Mouse (Mus musculus) heart, adult 2 months (tissue): ENCODE data around the gene Sh3d19. TPM values are rescaled to one million over a fixed set of nuclear protein-coding genes. Genes with fewer than 3 reads are reported as not detected.

ENCODE experiments used
- DNase-seq, 2 experiments: peaks; one replicate each; pipeline ENCODE4 v3.0.0; 2021
- H3K27ac ChIP-seq: fragments of 200-600 bp; 2 replicates; pipeline ENCODE4 v1.8.1; 2022
- H3K27me3 ChIP-seq: fragments of 200-500 bp; 2 replicates; pipeline ENCODE4 v1.6.1; 2012; ENCODE audit warnings: mild to moderate bottlenecking, low read length, inconsistent platforms, mixed read lengths; ENCODE audit not compliant: control insufficient read depth, insufficient read depth
- H3K36me3 ChIP-seq: fragments of 200-500 bp; 2 replicates; pipeline ENCODE4 v1.6.1; 2012; ENCODE audit warnings: low read length, inconsistent platforms; ENCODE audit not compliant: control insufficient read depth, insufficient read depth
- H3K4me1 ChIP-seq: fragments of 200-500 bp; 2 replicates; pipeline ENCODE4 v1.6.1; 2011; ENCODE audit warnings: low read length; ENCODE audit not compliant: control insufficient read depth, insufficient read depth
- H3K4me3 ChIP-seq: fragments of 200-600 bp; 2 replicates; pipeline ENCODE4 v1.8.1; 2022
- H3K79me2 ChIP-seq: fragments of 200-500 bp; replicated peaks from 2 replicates; pipeline ENCODE4 v1.6.1; 2012; ENCODE audit warnings: mild to moderate bottlenecking, inconsistent platforms, low read length, moderate library complexity, mixed read lengths; ENCODE audit not compliant: control insufficient read depth, insufficient read depth
- H3K9ac ChIP-seq: fragments of 200-500 bp; 2 replicates; pipeline ENCODE4 v1.6.1; 2012; ENCODE audit warnings: low read depth, mild to moderate bottlenecking, control low read depth, inconsistent platforms, low read length, mixed read lengths
- CTCF ChIP-seq: fragments of 200-600 bp; IDR thresholded peaks from 2 replicates; pipeline ENCODE4 v1.8.1; 2022; ENCODE audit warnings: antibody characterized with exemption, mild to moderate bottlenecking, moderate library complexity
- EP300 ChIP-seq: fragments of 200-500 bp; IDR thresholded peaks from 2 replicates; pipeline ENCODE4 v1.6.1; 2011; ENCODE audit warnings: low read depth, low read length, control low read depth; ENCODE audit not compliant: insufficient read depth
- POLR2A ChIP-seq: fragments of 200-500 bp; IDR thresholded peaks from 2 replicates; pipeline ENCODE4 v1.6.1; 2011; ENCODE audit warnings: mild to moderate bottlenecking, low read depth, low read length, control low read depth; ENCODE audit not compliant: insufficient read depth
- WGBS: fragments of 180-500 bp; shearing (Covaris S2); methylation state at CpG from one replicate; pipeline ENCODE4 v1.1.7; 2018; 5-methylcytosine and 5-hydroxymethylcytosine counted together
- intact Hi-C: fragments of 180-260 bp; cut with DNase I; formaldehyde crosslinking; loops from one replicate; pipeline ENCODE4 v1.15.1; 2025
- polyA plus RNA-seq: library from polyadenylated mRNA; depleted of rRNA; stranded (reverse); fragments of >200 nt; gene quantifications from 2 replicates; pipeline ENCODE4 v1.2.3, GENCODE M21; 2012
- total RNA-seq, 2 experiments: library from RNA; stranded (reverse); gene quantifications; 2 replicates each; pipeline ENCODE4 v1.2.3; 2021

Sh3d19 gene
- total and polyA plus RNA-seq, 3 experiments, result 13.5 to 22.2 (median 19.5) TPM

DNA sequence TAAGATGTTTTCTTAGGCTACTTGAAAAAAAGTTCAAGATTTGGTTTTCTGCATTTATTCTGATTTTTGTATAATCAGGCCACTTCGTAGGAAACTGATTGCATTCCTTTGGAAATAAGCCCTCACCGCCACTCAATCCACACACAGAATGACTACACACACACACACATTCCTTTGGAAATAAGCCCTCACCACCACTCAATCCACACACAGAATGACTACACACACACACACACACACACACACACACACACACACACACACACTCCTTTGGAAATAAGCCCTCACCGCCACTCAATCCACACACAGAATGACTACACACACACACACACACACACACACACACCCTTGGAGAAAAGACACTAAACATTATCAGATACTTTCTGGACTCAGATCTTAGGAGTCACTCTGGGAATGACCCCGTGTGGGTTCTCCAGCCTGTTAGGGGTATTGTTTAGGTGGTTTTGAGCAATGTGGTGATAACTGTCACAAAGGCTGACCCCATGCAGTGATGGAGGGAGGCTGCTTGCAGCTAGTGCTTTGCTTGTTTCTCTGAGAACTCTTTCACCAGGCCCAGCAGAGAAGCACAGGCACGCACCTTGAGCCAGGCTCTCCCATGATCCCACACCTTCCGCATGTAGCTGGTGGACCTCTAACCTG lies 86.7 kb downstream of the Sh3d19 start:
- WGBS, result 72% methylated on average over 6 of the region's 6 CpGs
- no peak overlapping the region for H3K27ac ChIP-seq
- H3K4me1 ChIP-seq, result peaks cover 9% of the 10 kb centered on the region
- intact Hi-C loops, result no loop called here
- TF ChIP-seq CTCF (no peak), POLR2A (no peak), EP300 (no peak)
- no peak for DNase-seq
- H3K36me3 ChIP-seq, result no peaks in the 10 kb centered on the region
- H3K27me3 ChIP-seq, result no peaks in the 10 kb centered on the region
- no peaks in the 10 kb centered on the region for H3K79me2 ChIP-seq
- no peak overlapping the region for H3K9ac ChIP-seq
- no peak overlapping the region for H3K4me3 ChIP-seq

DNA sequence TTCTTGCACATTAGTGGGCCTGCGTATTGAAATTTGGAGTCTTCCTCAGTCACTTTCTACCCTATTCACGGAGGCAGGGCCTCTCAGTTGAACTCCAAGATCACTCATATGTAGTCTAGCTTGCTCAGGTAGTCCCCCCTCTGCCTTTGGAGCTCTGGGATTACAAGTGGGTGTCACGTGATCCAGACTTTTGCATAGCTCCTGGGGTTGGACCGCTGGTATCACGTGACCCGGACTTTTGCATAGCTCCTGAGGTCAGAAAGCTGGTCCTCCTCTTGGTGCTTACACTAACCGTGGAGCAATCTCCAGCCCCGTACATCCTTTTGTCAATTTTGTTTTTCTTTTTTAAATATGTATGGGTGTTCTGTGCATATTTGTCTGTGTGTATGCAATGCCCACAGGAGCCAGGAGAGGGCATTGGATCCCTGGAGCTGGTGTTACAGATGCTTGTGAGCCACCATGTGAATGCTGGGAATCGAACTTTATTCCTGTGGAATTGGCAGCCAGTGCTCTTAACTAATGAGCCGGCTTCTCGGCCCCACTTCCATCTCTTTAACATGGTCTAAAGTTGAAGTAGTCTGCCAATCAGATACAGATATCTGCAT lies 98.8 kb downstream of the Sh3d19 start:
- H3K4me3 ChIP-seq, result no peak overlapping the region
- no peak overlapping the region for H3K27ac ChIP-seq
- WGBS, result 85% methylated on average over 11 of the region's 11 CpGs
- TF ChIP-seq CTCF, result peak; percentile 52
- TF ChIP-seq POLR2A, result no peak
- H3K36me3 ChIP-seq, result no peaks in the 10 kb centered on the region
- DNase-seq, result no peak
- no peak overlapping the region for H3K9ac ChIP-seq
- H3K27me3 ChIP-seq, result no peaks in the 10 kb centered on the region
- intact Hi-C loops, result no loop called here
- no peaks in the 10 kb centered on the region for H3K4me1 ChIP-seq
- no peaks in the 10 kb centered on the region for H3K79me2 ChIP-seq

DNA sequence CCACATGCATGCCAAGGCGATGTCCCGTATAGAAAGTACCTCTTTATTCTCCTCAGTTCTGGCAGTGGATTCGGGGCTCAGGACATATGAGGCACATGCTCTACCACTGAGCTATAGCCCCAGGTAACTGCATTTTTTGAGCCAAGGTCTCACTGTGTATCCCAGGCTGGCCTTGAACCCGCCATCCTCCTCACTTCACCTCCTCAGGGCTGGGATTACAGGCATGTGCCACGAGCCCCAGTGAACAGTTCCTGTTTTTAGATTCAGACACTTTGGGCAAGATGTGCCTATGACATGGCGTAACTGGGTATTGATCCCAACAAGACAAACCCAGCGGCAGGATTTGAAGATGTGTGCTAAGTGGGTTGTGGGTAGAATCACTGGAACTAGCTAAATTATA lies 99.9 kb downstream of the Sh3d19 start:
- Histone ChIP-seq H3K9ac (no peak overlapping the region), H3K36me3 (no peaks in the 10 kb centered on the region), H3K4me1 (no peaks in the 10 kb centered on the region), H3K27me3 (no peaks in the 10 kb centered on the region), H3K27ac (no peak overlapping the region), H3K4me3 (no peak overlapping the region), H3K79me2 (no peaks in the 10 kb centered on the region)
- no peak for DNase-seq
- WGBS, result 91% methylated on average over 7 of the region's 7 CpGs
- TF ChIP-seq CTCF (no peak), EP300 (no peak), POLR2A (no peak)
- intact Hi-C loops, result no loop called here

DNA sequence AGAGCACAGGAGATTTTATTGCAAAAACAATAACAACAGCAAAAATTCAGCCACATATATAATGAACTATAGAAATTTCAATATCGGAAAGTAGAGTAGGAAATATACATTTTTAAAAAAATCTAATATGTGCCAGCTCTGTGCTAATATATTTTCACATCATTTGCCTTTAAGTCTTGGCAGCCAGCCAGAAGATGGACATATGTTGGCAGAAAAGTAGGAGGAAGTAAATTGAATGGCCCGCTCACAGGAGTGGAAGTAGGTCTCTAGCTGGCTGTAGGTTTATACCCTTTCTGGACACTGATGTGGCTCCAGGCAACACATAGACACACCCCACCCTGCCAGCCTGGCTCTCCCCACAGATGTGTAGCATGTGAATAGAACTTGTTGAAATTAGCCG lies 101.2 kb downstream of the Sh3d19 start:
- no peak overlapping the region for H3K4me3 ChIP-seq
- H3K27ac ChIP-seq, result no peak overlapping the region
- intact Hi-C loops, result no loop called here
- H3K27me3 ChIP-seq, result no peaks in the 10 kb centered on the region
- H3K79me2 ChIP-seq, result no peaks in the 10 kb centered on the region; the same call in 1 of the 2 replicates
- H3K36me3 ChIP-seq, result no peaks in the 10 kb centered on the region
- no peak for DNase-seq
- WGBS, result 83% methylated on average over 3 of the region's 3 CpGs
- H3K9ac ChIP-seq, result no peak overlapping the region
- TF ChIP-seq POLR2A (no peak), CTCF (no peak), EP300 (no peak)
- no peaks in the 10 kb centered on the region for H3K4me1 ChIP-seq

DNA sequence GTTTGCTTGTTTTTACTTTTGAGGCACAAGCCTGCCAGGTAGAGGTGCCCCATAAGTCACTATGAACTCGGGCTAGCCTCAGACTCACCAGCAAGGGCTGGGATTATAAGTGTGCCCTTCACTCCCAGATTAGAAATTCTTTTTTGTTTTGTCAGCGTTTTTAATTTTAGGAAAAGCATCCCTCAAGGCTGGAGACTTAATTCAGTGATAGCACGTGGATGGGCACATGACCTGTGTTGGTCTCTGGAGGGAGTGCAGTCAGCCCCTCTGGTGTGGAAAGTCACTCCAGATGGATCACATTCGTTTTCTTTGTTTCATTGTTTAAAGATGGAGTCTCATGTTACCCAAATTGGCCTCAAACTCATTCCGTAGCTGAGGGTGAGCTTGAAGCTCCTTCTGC lies 102.0 kb downstream of the Sh3d19 start:
- TF ChIP-seq EP300, result no peak
- TF ChIP-seq CTCF, result no peak
- TF ChIP-seq POLR2A, result no peak
- no peaks in the 10 kb centered on the region for H3K27me3 ChIP-seq
- H3K4me3 ChIP-seq, result no peak overlapping the region
- intact Hi-C loops, result no loop called here
- WGBS, result 81% methylated on average over 5 of the region's 5 CpGs
- no peak for DNase-seq
- H3K27ac ChIP-seq, result no peak overlapping the region
- H3K79me2 ChIP-seq, result no peaks in the 10 kb centered on the region; the same call in 1 of the 2 replicates
- H3K9ac ChIP-seq, result no peak overlapping the region
- no peaks in the 10 kb centered on the region for H3K4me1 ChIP-seq
- H3K36me3 ChIP-seq, result no peaks in the 10 kb centered on the region

DNA sequence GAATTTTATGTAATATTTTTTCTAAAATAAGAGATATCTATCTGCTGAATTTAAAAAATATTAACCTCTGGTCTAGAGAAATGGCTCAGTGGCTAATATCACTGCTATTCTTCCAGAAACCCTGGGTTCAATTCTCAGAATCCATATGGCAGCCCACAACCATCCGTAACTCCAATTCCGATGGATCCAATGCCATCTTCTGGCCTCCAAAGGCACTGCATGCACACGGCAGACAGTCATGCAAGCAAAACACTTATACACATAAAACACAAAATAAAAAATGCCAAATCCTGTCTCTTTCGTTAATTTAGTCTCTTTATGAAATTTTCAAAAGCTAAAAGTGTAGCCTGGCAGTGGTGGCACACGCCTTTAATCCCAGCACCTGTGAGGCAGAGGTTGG lies 104.7 kb downstream of the Sh3d19 start:
- no peak for DNase-seq
- intact Hi-C loops, result no loop called here
- H3K27me3 ChIP-seq, result no peaks in the 10 kb centered on the region
- no peaks in the 10 kb centered on the region for H3K36me3 ChIP-seq
- H3K79me2 ChIP-seq, result no peaks in the 10 kb centered on the region; the same call in 1 of the 2 replicates
- no peak overlapping the region for H3K27ac ChIP-seq
- WGBS, result 95% methylated on average over 5 of the region's 5 CpGs
- H3K4me3 ChIP-seq, result no peak overlapping the region
- H3K4me1 ChIP-seq, result no peaks in the 10 kb centered on the region
- no peak for TF ChIP-seq POLR2A
- TF ChIP-seq EP300, result no peak
- TF ChIP-seq CTCF, result peak; percentile 63
- no peak overlapping the region for H3K9ac ChIP-seq
